Mouse (Mus musculus): Measurements from ENCODE around the gene Irx3. TPM values are rescaled to one million over a fixed set of nuclear protein-coding genes. Genes with fewer than 3 reads are reported as not detected.

Irx3 gene
- polyA plus RNA-seq, 1 experiment from 2014 or later: 1.8 TPM

DNA sequence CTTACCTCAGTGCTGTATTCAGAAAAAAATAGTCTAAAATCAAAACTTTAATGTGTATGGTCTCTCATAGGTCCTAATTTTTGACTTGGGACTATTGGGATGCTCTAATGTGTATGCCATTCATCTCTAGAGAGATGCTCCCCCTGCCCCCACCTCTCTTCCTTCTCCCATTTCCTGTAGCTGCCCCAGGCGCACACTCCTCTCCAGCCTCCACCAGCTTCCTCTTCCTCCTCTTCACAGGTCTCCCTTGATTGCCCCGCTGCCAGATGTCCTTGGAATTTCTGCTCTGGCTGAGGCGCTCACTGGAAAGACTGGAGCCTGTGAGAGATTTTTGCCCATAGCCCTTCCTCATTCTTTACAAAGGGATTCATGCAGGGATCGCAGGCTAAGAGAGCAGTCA is 20.9 kb upstream of the Irx3 start:
- Histone ChIP-seq H3K4me3 (replicated peaks; ENCODE audit: low read length) (no peak overlapping the region), H3K4me2 (ENCODE audit: low read depth, low read length) (no peak overlapping the region), H3K36me3 (ENCODE audit: control insufficient read depth, insufficient read depth, low read length) (no peaks in the 10 kb centered on the region), H3K9ac (ENCODE audit: low read length) (no peak overlapping the region), H3K27me3 (ENCODE audit: control insufficient read depth, insufficient read depth, low read length) (no peaks in the 10 kb centered on the region), H3K27ac (ENCODE audit: low read length) (no peak overlapping the region), H3K4me1 (ENCODE audit: control insufficient read depth, insufficient read depth, low read length) (peaks cover 3% of the 10 kb centered on the region; the same call in 1 of the 2 replicates), H3K9me3 (replicated peaks; ENCODE audit: control insufficient read depth, low read length) (no peaks in the 10 kb centered on the region)
- 58% methylated on average over 4 of the region's 4 CpGs for WGBS
- no peak for ATAC-seq (ENCODE audit: insufficient read depth, low FRiP score)

GRCm38 (mm10) chr8:91821976-91822375 is 20.1 kb upstream of the Irx3 start:
- no peaks in the 10 kb centered on the region for H3K9me3 ChIP-seq (replicated peaks; ENCODE audit: control insufficient read depth, low read length)
- no peaks in the 10 kb centered on the region for H3K27me3 ChIP-seq (ENCODE audit: control insufficient read depth, insufficient read depth, low read length)
- no peak overlapping the region for H3K27ac ChIP-seq (ENCODE audit: low read length)
- H3K36me3 ChIP-seq (ENCODE audit: control insufficient read depth, insufficient read depth, low read length): no peaks in the 10 kb centered on the region
- no peak overlapping the region for H3K4me2 ChIP-seq (ENCODE audit: low read depth, low read length)
- H3K9ac ChIP-seq (ENCODE audit: low read length): no peak overlapping the region
- no peak overlapping the region for H3K4me3 ChIP-seq (replicated peaks; ENCODE audit: low read length)
- ATAC-seq (ENCODE audit: insufficient read depth, low FRiP score): no peak
- 30% methylated on average over 4 of the region's 4 CpGs for whole genome bisulfite sequencing
- peaks cover 3% of the 10 kb centered on the region; the same call in 1 of the 2 replicates for H3K4me1 ChIP-seq (ENCODE audit: control insufficient read depth, insufficient read depth, low read length)

DNA sequence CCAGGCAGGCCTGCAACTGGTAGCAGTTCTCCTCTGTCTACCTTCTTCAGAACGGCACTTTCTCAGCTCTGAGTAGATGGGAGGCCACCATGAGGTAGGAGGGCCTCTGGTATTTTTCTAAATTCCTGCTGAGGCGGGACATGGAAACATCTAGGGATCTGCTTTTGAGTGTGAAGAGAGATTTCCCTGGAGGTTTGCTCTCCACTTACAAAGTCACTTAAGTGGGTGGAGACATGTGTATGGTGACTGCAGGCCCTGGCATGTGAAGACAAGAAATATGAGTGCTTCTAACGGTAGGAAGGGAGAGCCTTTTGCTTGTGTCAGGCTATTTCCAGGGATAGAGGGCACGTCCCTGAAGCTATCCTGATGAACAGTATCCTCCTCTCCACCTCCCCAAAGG is 17.9 kb upstream of the Irx3 start:
- ATAC-seq (ENCODE audit: insufficient read depth, low FRiP score): no peak
- no peaks in the 10 kb centered on the region for H3K36me3 ChIP-seq (ENCODE audit: control insufficient read depth, insufficient read depth, low read length)
- peaks cover 3% of the 10 kb centered on the region; the same call in 1 of the 2 replicates for H3K4me1 ChIP-seq (ENCODE audit: control insufficient read depth, insufficient read depth, low read length)
- no peaks in the 10 kb centered on the region for H3K27me3 ChIP-seq (ENCODE audit: control insufficient read depth, insufficient read depth, low read length)
- H3K4me2 ChIP-seq (ENCODE audit: low read depth, low read length): no peak overlapping the region
- 64% methylated on average over 4 of the region's 4 CpGs for WGBS
- no peak overlapping the region for H3K4me3 ChIP-seq (replicated peaks; ENCODE audit: low read length)
- no peak overlapping the region for H3K9ac ChIP-seq (ENCODE audit: low read length)
- no peaks in the 10 kb centered on the region for H3K9me3 ChIP-seq (replicated peaks; ENCODE audit: control insufficient read depth, low read length)
- H3K27ac ChIP-seq (ENCODE audit: low read length): no peak overlapping the region

DNA sequence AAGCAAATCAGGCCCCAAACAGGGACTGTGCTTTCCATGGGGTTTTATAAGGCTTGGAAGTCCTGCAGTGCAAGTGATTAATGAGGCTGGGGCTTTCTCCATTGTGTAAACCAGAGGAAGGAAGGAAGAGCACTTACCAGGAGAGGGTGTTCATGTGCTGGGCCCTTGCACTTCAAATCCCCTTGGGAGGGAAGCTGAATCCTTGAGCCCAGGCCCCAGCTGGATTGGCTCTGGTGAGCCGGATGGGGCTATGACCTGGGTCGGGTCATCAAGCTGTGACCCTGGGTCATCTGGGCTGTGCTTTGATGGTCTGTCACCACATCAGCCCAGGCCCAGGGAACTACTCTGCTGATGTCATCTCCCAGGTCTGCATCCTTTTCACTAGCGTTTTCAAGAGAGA is 16.9 kb upstream of the Irx3 start:
- no peak for ATAC-seq (ENCODE audit: insufficient read depth, low FRiP score)
- Histone ChIP-seq H3K4me2 (ENCODE audit: low read depth, low read length) (no peak overlapping the region), H3K36me3 (ENCODE audit: control insufficient read depth, insufficient read depth, low read length) (no peaks in the 10 kb centered on the region), H3K27me3 (ENCODE audit: control insufficient read depth, insufficient read depth, low read length) (no peaks in the 10 kb centered on the region), H3K4me3 (replicated peaks; ENCODE audit: low read length) (no peak overlapping the region), H3K4me1 (ENCODE audit: control insufficient read depth, insufficient read depth, low read length) (peaks cover 3% of the 10 kb centered on the region; the same call in 1 of the 2 replicates), H3K27ac (ENCODE audit: low read length) (no peak overlapping the region), H3K9ac (ENCODE audit: low read length) (no peak overlapping the region), H3K9me3 (replicated peaks; ENCODE audit: control insufficient read depth, low read length) (no peaks in the 10 kb centered on the region)
- 24% methylated on average over 3 of the region's 3 CpGs for WGBS

GRCm38 (mm10) chr8:91814106-91814505 is 12.2 kb upstream of the Irx3 start:
- 89% methylated on average over 4 of the region's 4 CpGs for WGBS
- H3K27ac ChIP-seq (ENCODE audit: low read length): no peak overlapping the region
- no peak overlapping the region for H3K4me2 ChIP-seq (ENCODE audit: low read depth, low read length)
- H3K36me3 ChIP-seq (ENCODE audit: control insufficient read depth, insufficient read depth, low read length): no peaks in the 10 kb centered on the region
- H3K9ac ChIP-seq (ENCODE audit: low read length): no peak overlapping the region
- no peak for ATAC-seq (ENCODE audit: insufficient read depth, low FRiP score)
- H3K4me3 ChIP-seq (replicated peaks; ENCODE audit: low read length): no peak overlapping the region
- no peaks in the 10 kb centered on the region for H3K9me3 ChIP-seq (replicated peaks; ENCODE audit: control insufficient read depth, low read length)
- peaks cover 10% of the 10 kb centered on the region for H3K27me3 ChIP-seq (ENCODE audit: control insufficient read depth, insufficient read depth, low read length)
- H3K4me1 ChIP-seq (ENCODE audit: control insufficient read depth, insufficient read depth, low read length): no peaks in the 10 kb centered on the region

DNA sequence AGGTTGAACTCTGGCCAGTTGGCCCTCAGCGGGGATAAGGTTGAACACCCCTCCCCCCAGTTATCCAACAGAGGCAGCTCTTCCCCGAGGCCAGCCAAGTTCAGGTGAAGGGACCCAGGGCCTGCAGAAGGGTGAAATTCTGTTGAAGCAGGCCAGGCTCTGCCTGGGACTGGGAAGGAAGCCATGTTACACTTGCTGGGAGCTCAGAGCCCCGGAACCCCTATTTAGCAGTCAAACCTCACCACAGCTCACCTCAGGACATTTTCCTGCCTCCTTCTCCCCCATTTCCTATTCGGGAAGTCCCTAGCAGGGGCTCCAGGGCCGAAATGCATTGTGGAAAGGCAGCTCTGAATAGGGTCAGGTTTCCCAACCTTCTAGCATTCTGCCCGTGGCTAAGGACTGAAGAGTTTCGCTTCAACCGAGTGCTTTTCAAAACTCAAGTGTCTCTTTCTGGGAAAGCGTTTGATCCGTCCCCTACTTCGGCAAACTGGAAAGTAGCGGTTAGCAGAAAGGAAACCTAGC is 4.9 kb upstream of the Irx3 start:
- H3K36me3 ChIP-seq (ENCODE audit: control insufficient read depth, insufficient read depth, low read length): no peaks in the 10 kb centered on the region
- H3K27me3 ChIP-seq (ENCODE audit: control insufficient read depth, insufficient read depth, low read length): peaks cover 73% of the 10 kb centered on the region
- 0 out of 2 replicates have a peak, but pooled peaks cover 3% of the 10 kb centered on the region for H3K9me3 ChIP-seq (replicated peaks; ENCODE audit: control insufficient read depth, low read length)
- no peak for ATAC-seq (ENCODE audit: insufficient read depth, low FRiP score)
- H3K4me2 ChIP-seq (ENCODE audit: low read depth, low read length): no peak overlapping the region
- peaks cover 11% of the 10 kb centered on the region for H3K4me1 ChIP-seq (ENCODE audit: control insufficient read depth, insufficient read depth, low read length)
- no peak overlapping the region for H3K27ac ChIP-seq (ENCODE audit: low read length)
- H3K4me3 ChIP-seq (replicated peaks; ENCODE audit: low read length): no peak overlapping the region
- no peak overlapping the region for H3K9ac ChIP-seq (ENCODE audit: low read length)
- WGBS: 16% methylated on average over 12 of the region's 12 CpGs

GRCm38 (mm10) chr8:91806084-91806719 is 4.3 kb upstream of the Irx3 start:
- no peak overlapping the region for H3K4me3 ChIP-seq (replicated peaks; ENCODE audit: low read length)
- WGBS: 7% methylated on average over 33 of the region's 33 CpGs
- H3K9me3 ChIP-seq (replicated peaks; ENCODE audit: control insufficient read depth, low read length): 0 out of 2 replicates have a peak, but pooled peaks cover 3% of the 10 kb centered on the region
- H3K4me2 ChIP-seq (ENCODE audit: low read depth, low read length): no peak overlapping the region
- no peak overlapping the region for H3K9ac ChIP-seq (ENCODE audit: low read length)
- no peak for ATAC-seq (ENCODE audit: insufficient read depth, low FRiP score)
- no peaks in the 10 kb centered on the region for H3K36me3 ChIP-seq (ENCODE audit: control insufficient read depth, insufficient read depth, low read length)
- H3K27me3 ChIP-seq (ENCODE audit: control insufficient read depth, insufficient read depth, low read length): peaks cover 72% of the 10 kb centered on the region
- no peak overlapping the region for H3K27ac ChIP-seq (ENCODE audit: low read length)
- peaks cover 12% of the 10 kb centered on the region for H3K4me1 ChIP-seq (ENCODE audit: control insufficient read depth, insufficient read depth, low read length)

DNA sequence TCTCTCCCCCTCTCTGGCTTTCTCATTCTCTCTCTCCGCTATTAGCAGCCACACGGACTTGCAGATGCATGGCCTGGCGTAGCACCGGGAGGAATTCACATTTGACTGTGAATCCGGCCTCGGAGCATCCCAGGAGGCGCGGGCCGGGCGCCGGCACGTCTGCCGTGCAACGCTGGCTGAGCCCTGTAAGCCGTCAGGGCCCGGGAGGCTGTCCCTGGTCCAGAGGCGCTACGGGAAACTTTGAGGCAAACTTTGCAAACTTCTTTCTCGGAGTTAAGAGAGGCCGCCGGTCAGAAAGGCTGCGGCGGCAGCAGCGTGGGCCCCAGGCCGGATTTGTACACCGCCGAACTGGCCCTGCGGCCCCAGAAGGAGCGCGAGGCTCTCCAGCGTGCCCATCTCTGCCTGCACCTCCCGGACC is 3.4 kb upstream of the Irx3 start:
- ATAC-seq (ENCODE audit: insufficient read depth, low FRiP score): no peak
- peaks cover 12% of the 10 kb centered on the region for H3K4me1 ChIP-seq (ENCODE audit: control insufficient read depth, insufficient read depth, low read length)
- H3K27me3 ChIP-seq (ENCODE audit: control insufficient read depth, insufficient read depth, low read length): peaks cover 81% of the 10 kb centered on the region
- peak overlapping the region; percentile 49 for H3K4me2 ChIP-seq (ENCODE audit: low read depth, low read length)
- 3% methylated on average over 32 of the region's 32 CpGs for WGBS
- no peaks in the 10 kb centered on the region for H3K36me3 ChIP-seq (ENCODE audit: control insufficient read depth, insufficient read depth, low read length)
- H3K9me3 ChIP-seq (replicated peaks; ENCODE audit: control insufficient read depth, low read length): 0 out of 2 replicates have a peak, but pooled peaks cover 3% of the 10 kb centered on the region
- H3K9ac ChIP-seq (ENCODE audit: low read length): peak overlapping the region; percentile 50; the same call in 1 of the 2 replicates
- H3K4me3 ChIP-seq (replicated peaks; ENCODE audit: low read length): peak overlapping the region; percentile 32
- H3K27ac ChIP-seq (ENCODE audit: low read length): no peak overlapping the region

GRCm38 (mm10) chr8:91804403-91805253 is 2.8 kb upstream of the Irx3 start:
- Histone ChIP-seq H3K27me3 (ENCODE audit: control insufficient read depth, insufficient read depth, low read length) (peaks cover 87% of the 10 kb centered on the region), H3K9me3 (replicated peaks; ENCODE audit: control insufficient read depth, low read length) (0 out of 2 replicates have a peak, but pooled peaks cover 3% of the 10 kb centered on the region), H3K4me3 (replicated peaks; ENCODE audit: low read length) (no peak overlapping the region; the same call in 1 of the 2 replicates), H3K4me1 (ENCODE audit: control insufficient read depth, insufficient read depth, low read length) (peaks cover 12% of the 10 kb centered on the region), H3K9ac (ENCODE audit: low read length) (no peak overlapping the region), H3K27ac (ENCODE audit: low read length) (no peak overlapping the region), H3K36me3 (ENCODE audit: control insufficient read depth, insufficient read depth, low read length) (no peaks in the 10 kb centered on the region), H3K4me2 (ENCODE audit: low read depth, low read length) (0 out of 2 replicates have a peak overlapping the region, but pooled peaks have one; percentile 49)
- ATAC-seq (ENCODE audit: insufficient read depth, low FRiP score): no peak
- WGBS: 5% methylated on average over 36 of the region's 36 CpGs

Data from stomach, embryonic 16.5 days (tissue).